Mouse (Mus musculus) hindbrain, embryonic 10.5 days (tissue): ENCODE measurements around the gene Setmar. TPM values are rescaled to one million over a fixed set of nuclear protein-coding genes. Genes with fewer than 3 reads are reported as not detected.

Experiments used
- DNase-seq: peaks from one replicate; pipeline ENCODE4 v3.0.0-alpha.2; 2017; ENCODE audit warnings: low spot score
- H3K27ac ChIP-seq: fragments of 300-500 bp; sonication (generic); 2 replicates; pipeline ENCODE4 v1.5.1; 2016; ENCODE audit warnings: mild to moderate bottlenecking, moderate library complexity
- H3K27me3 ChIP-seq: fragments of 300-500 bp; sonication (generic); 2 replicates; pipeline ENCODE4 v1.6.1; 2016; ENCODE audit warnings: mild to moderate bottlenecking; ENCODE audit not compliant: poor library complexity, insufficient read depth, severe bottlenecking
- H3K36me3 ChIP-seq: fragments of 300-500 bp; sonication (generic); 2 replicates; pipeline ENCODE4 v1.6.1; 2016; ENCODE audit warnings: mild to moderate bottlenecking, moderate library complexity
- H3K4me1 ChIP-seq: fragments of 300-500 bp; sonication (generic); replicated peaks from 2 replicates; pipeline ENCODE4 v1.6.1; 2016; ENCODE audit warnings: mild to moderate bottlenecking
- H3K4me3 ChIP-seq: fragments of 300-500 bp; sonication (generic); 2 replicates; pipeline ENCODE4 v1.5.1; 2016; ENCODE audit warnings: mild to moderate bottlenecking, moderate library complexity
- H3K9me3 ChIP-seq: fragments of 300-500 bp; sonication (generic); 2 replicates; pipeline ENCODE4 v1.6.1; 2016; ENCODE audit warnings: mild to moderate bottlenecking, moderate library complexity
- WGBS: fragments of 180-500 bp; shearing (Covaris S2); methylation state at CpG from one replicate; pipeline ENCODE4 v1.1.7; 2016; 5-methylcytosine and 5-hydroxymethylcytosine counted together
- polyA plus RNA-seq: library from polyadenylated mRNA; unstranded; fragments of >200 nt; fragmentation: Nextera tagmentation; extraction: Ambion mirVana; gene quantifications from 2 replicates; pipeline ENCODE4 v1.2.1, GENCODE M21; 2016

The Setmar gene
- polyA plus RNA-seq, 1 experiment from 2014 or later, result 7.7 TPM

DNA sequence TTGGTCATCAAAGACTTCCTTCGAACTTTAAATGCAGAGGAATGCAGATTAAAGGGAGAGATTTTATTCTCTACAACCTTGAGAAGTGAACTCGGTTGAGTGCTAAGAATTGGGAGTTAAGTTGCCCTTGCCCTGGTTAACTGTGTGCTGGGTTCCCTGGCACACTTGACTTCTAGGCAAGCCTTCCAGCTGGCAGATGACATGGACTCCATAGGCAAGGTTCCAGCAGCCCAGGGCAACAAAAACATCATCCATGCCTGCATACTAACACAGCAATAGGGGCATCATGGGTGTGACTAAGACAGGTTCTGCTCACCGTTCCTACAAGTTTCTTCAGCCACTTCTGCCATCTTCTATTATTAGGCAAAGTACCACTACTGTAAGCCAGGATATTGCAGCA, 61.8 kb downstream of the Setmar start:
- DNase-seq, result no peak
- WGBS, result 85% methylated on average over 3 of the region's 3 CpGs
- no peak overlapping the region for H3K4me3 ChIP-seq
- H3K27me3 ChIP-seq, result no peaks in the 10 kb centered on the region
- H3K36me3 ChIP-seq, result no peaks in the 10 kb centered on the region
- no peaks in the 10 kb centered on the region for H3K9me3 ChIP-seq
- H3K27ac ChIP-seq, result no peak overlapping the region
- H3K4me1 ChIP-seq, result no peaks in the 10 kb centered on the region

Other genes starting within 250 kb of the Setmar start
- gene Sumf1, start 120.5 kb downstream of the Setmar start, polyA plus RNA-seq, result 11.8 and 12.2 TPM in 2 replicates
- 6.9 and 9.3 TPM in 2 replicates for gene Itpr1, start 148.1 kb downstream of the Setmar start, polyA plus RNA-seq